Mouse (Mus musculus): ENCODE results near the gene Necap1. TPM values are rescaled to one million over a fixed set of nuclear protein-coding genes. Genes with fewer than 3 reads are reported as not detected.

Gene Necap1
- polyA plus RNA-seq, 1 experiment from 2014 or later, result 63.1 TPM

DNA sequence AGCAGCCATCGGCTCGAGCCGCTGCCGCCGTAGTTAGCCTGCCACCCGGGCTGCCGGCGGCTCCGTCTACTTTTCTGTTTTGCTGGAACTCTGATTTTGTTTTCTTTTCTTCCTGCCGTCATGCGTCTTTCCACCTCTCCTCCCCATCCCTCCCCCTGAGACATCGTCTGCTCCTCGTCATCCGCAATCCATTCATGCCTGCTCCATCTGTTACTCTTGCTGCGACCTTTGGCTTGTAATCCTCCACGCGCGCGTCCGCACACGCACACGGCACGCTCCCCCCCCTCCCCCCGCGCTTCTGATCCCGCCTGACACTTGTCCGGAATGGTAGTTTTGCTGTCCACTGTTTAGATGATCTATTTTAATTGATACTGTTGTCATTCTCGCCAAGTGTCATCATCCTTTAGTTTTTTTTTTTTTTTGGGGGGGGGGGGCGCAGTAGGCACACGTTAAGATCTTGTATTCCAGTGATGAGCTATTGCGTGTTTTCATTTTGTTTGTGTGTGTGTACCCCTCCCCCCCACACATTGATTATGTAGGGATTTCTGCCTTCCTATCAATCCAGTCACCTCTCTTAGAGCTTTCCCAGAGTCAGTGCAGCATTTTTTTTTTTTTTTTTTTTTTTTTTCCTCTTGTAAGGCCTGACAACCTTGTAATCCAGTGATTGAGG is 581 bp downstream of the Necap1 start:
- Histone ChIP-seq H3K27me3 (ENCODE audit: control insufficient read depth, insufficient read depth, low read length) (no peaks in the 10 kb centered on the region), H3K9ac (ENCODE audit: low read length) (peak overlapping the region; percentile 89), H3K4me1 (replicated peaks; ENCODE audit: control insufficient read depth, insufficient read depth, low read length) (peaks cover 4% of the 10 kb centered on the region; the same call in 1 of the 2 replicates), H3K36me3 (ENCODE audit: control insufficient read depth, insufficient read depth, low read length) (no peaks in the 10 kb centered on the region), H3K4me2 (ENCODE audit: low read depth, low read length, severe bottlenecking) (peak overlapping the region; percentile 59), H3K9me3 (ENCODE audit: control insufficient read depth, low read length) (no peaks in the 10 kb centered on the region), H3K27ac (ENCODE audit: low read depth, low read length) (peak overlapping the region; percentile 75), H3K4me3 (ENCODE audit: low read depth, low read length) (peak overlapping the region; percentile 84)
- DNase-seq (ENCODE audit: low spot score) (no peak), ATAC-seq (replicated peaks; ENCODE audit: low FRiP score) (peak; percentile 79)
- under 1% methylated on average over 30 of the region's 31 CpGs for WGBS

DNA sequence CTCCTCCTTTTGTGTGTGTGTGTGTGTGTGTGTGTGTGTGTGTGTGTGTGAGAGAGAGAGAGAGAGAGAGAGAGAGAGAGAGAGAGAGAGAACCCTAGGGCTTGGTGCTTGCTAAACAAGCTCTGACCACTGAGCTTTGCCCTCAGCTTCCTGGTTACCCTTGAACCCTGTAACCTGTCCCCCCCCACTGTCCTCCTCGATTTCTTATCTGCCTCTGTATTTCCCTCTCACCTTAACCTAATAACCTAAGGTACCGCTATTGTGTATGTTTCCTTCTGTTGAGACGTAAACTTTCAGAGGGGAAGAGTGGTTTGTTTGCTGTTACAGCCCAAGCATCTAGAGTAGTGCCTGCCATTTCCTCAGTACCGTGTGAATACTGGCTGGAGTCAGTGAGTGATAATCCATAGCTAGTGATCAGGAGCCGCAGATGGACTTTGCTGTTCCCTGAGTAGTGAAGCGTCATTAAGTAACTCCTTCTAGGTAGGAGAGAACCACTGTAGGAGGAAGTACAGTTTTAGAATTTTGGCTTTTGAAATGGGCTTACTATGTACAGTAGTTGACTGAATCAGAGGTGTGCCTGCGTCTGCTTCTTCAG is 5.0 kb downstream of the Necap1 start:
- H3K36me3 ChIP-seq (ENCODE audit: control insufficient read depth, insufficient read depth, low read length), result peaks cover 15% of the 10 kb centered on the region
- ATAC-seq (replicated peaks; ENCODE audit: low FRiP score) (no peak), DNase-seq (ENCODE audit: low spot score) (no peak)
- no peak overlapping the region for H3K4me3 ChIP-seq (ENCODE audit: low read depth, low read length)
- H3K9me3 ChIP-seq (ENCODE audit: control insufficient read depth, low read length), result no peaks in the 10 kb centered on the region
- no peaks in the 10 kb centered on the region for H3K27me3 ChIP-seq (ENCODE audit: control insufficient read depth, insufficient read depth, low read length)
- H3K4me2 ChIP-seq (ENCODE audit: low read depth, low read length, severe bottlenecking), result no peak overlapping the region
- H3K4me1 ChIP-seq (replicated peaks; ENCODE audit: control insufficient read depth, insufficient read depth, low read length), result peaks cover 4% of the 10 kb centered on the region; the same call in 1 of the 2 replicates
- no peak overlapping the region for H3K27ac ChIP-seq (ENCODE audit: low read depth, low read length)
- no peak overlapping the region for H3K9ac ChIP-seq (ENCODE audit: low read length)
- WGBS, result 95% methylated on average over 7 of the region's 7 CpGs

DNA sequence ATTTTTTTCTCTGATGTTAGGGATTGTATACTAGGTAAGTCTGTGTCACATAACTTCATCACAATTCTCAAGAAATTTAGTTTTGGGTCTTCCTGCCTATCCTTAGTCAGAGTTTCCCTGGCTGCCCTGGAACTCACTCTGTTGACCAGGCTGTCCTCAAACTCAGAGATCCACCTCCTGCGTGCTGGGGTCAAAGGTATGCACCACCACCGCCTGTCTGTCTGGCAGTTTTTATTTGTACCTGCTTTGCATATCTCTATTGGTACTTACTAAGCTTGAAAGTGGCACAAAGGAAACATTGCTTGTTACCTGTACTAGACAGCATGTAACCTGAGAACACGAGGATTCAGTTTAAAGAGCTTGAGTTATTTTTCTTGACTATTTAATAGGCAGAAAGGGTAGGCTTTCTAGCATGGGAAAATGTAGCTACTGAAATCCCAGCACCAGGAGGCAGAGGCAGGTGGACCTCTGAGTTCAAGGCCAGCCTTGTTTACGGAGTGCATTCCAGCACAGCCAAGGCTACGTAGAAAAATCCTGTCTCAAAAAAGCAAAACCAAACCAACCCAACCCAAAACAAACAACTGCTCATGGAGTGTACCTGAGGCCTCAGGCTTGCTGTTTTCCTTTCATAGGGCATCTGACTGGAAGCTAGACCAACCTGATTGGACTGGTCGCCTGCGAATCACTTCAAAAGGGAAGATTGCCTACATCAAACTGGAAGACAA is 5.7 kb downstream of the Necap1 start:
- no peak for ATAC-seq (replicated peaks; ENCODE audit: low FRiP score)

DNA sequence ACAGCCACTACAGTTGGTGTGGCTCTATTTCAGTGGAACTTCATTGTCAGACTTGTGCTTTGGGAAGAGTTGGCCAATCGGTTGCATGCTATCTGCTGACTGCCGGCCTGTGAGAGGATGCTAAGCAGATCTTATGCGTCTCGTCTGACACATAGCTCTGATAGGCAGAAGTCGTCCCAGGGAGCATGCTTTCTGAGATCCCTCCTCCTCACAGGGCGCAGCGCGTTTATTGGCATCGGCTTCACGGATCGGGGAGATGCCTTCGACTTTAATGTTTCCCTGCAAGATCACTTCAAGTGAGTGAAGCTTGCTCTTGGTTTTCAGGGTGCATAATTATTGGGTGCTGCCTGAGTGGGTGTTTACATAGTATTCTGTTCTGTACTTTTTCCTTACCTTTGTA is 7.0 kb downstream of the Necap1 start:
- WGBS, result 95% methylated on average over 12 of the region's 12 CpGs
- no peak overlapping the region for H3K4me2 ChIP-seq (ENCODE audit: low read depth, low read length, severe bottlenecking)
- H3K4me1 ChIP-seq (replicated peaks; ENCODE audit: control insufficient read depth, insufficient read depth, low read length), result no peaks in the 10 kb centered on the region
- no peak overlapping the region for H3K4me3 ChIP-seq (ENCODE audit: low read depth, low read length)
- no peak overlapping the region for H3K27ac ChIP-seq (ENCODE audit: low read depth, low read length)
- no peaks in the 10 kb centered on the region for H3K27me3 ChIP-seq (ENCODE audit: control insufficient read depth, insufficient read depth, low read length)
- peaks cover 17% of the 10 kb centered on the region for H3K36me3 ChIP-seq (ENCODE audit: control insufficient read depth, insufficient read depth, low read length)
- no peaks in the 10 kb centered on the region for H3K9me3 ChIP-seq (ENCODE audit: control insufficient read depth, low read length)
- H3K9ac ChIP-seq (ENCODE audit: low read length), result no peak overlapping the region
- no peak for DNase-seq (ENCODE audit: low spot score)
- no peak for ATAC-seq (replicated peaks; ENCODE audit: low FRiP score)

More for the DNA sequence above, 5.7 kb downstream of the Necap1 start:
- H3K9ac ChIP-seq (ENCODE audit: low read length), result no peak overlapping the region
- H3K4me1 ChIP-seq (replicated peaks; ENCODE audit: control insufficient read depth, insufficient read depth, low read length), result peaks cover 4% of the 10 kb centered on the region; the same call in 1 of the 2 replicates
- no peak overlapping the region for H3K4me2 ChIP-seq (ENCODE audit: low read depth, low read length, severe bottlenecking)
- H3K9me3 ChIP-seq (ENCODE audit: control insufficient read depth, low read length), result no peaks in the 10 kb centered on the region
- 92% methylated on average over 7 of the region's 7 CpGs for WGBS
- peaks cover 17% of the 10 kb centered on the region for H3K36me3 ChIP-seq (ENCODE audit: control insufficient read depth, insufficient read depth, low read length)
- no peak overlapping the region for H3K27ac ChIP-seq (ENCODE audit: low read depth, low read length)
- H3K27me3 ChIP-seq (ENCODE audit: control insufficient read depth, insufficient read depth, low read length), result no peaks in the 10 kb centered on the region
- no peak for DNase-seq (ENCODE audit: low spot score)
- no peak overlapping the region for H3K4me3 ChIP-seq (ENCODE audit: low read depth, low read length)

DNA sequence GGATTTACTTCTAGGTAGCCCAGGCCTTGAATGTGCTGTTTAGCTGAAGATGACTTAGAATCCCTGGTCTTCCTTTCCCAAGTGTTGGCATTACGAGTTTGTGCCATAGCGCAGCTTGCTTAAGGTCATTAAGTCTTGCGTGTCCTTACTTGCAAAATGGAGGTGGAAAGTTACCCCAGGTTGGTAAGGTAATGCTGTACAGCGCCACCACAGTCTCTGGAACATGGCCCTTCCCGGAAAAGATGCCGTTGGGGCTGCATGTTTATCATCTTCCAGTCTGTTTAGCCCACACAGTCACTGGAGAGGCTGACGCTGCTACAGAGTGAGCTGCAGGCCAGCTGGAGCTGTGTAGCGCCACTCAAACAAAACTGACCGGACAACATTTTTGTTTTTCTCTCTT is 9.3 kb downstream of the Necap1 start:
- H3K27me3 ChIP-seq (ENCODE audit: control insufficient read depth, insufficient read depth, low read length), result no peaks in the 10 kb centered on the region
- peaks cover 22% of the 10 kb centered on the region for H3K36me3 ChIP-seq (ENCODE audit: control insufficient read depth, insufficient read depth, low read length)
- no peak overlapping the region for H3K4me2 ChIP-seq (ENCODE audit: low read depth, low read length, severe bottlenecking)
- no peaks in the 10 kb centered on the region for H3K9me3 ChIP-seq (ENCODE audit: control insufficient read depth, low read length)
- H3K4me3 ChIP-seq (ENCODE audit: low read depth, low read length), result no peak overlapping the region
- no peak overlapping the region for H3K9ac ChIP-seq (ENCODE audit: low read length)
- WGBS, result 94% methylated on average over 9 of the region's 9 CpGs
- no peaks in the 10 kb centered on the region for H3K4me1 ChIP-seq (replicated peaks; ENCODE audit: control insufficient read depth, insufficient read depth, low read length)
- DNase-seq (ENCODE audit: low spot score) (no peak), ATAC-seq (replicated peaks; ENCODE audit: low FRiP score) (no peak)
- no peak overlapping the region for H3K27ac ChIP-seq (ENCODE audit: low read depth, low read length)

DNA sequence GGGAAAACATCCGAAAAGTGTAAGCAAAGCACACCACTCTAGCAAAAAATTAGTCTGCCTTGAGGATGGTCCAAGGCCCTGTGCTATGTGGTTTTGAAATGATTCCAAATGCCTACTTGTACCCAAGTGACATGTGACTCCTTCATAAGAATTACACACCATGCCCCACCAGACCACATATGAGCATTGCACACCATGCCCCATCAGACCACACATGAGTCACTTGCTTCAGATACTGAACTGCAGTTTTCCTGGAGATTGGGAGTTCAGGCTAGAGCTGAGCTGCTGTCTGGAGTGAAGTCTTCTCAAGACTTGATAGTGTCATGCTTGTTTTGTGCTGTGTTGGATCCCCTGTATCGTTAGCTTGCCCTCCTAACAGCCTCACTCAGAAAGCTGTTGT is 15.3 kb downstream of the Necap1 start:
- no peak for DNase-seq (ENCODE audit: low spot score)
- Histone ChIP-seq H3K27me3 (ENCODE audit: control insufficient read depth, insufficient read depth, low read length) (no peaks in the 10 kb centered on the region), H3K4me2 (ENCODE audit: low read depth, low read length, severe bottlenecking) (no peak overlapping the region), H3K9me3 (ENCODE audit: control insufficient read depth, low read length) (no peaks in the 10 kb centered on the region), H3K4me3 (ENCODE audit: low read depth, low read length) (no peak overlapping the region), H3K4me1 (replicated peaks; ENCODE audit: control insufficient read depth, insufficient read depth, low read length) (no peaks in the 10 kb centered on the region), H3K36me3 (ENCODE audit: control insufficient read depth, insufficient read depth, low read length) (peaks cover 6% of the 10 kb centered on the region; the same call in 1 of the 2 replicates), H3K9ac (ENCODE audit: low read length) (no peak overlapping the region), H3K27ac (ENCODE audit: low read depth, low read length) (no peak overlapping the region)
- ATAC-seq (replicated peaks; ENCODE audit: low FRiP score), result 0 out of 2 replicates have a peak, but pooled peaks have one; percentile 28
- 96% methylated on average over 2 of the region's 2 CpGs for WGBS

DNA sequence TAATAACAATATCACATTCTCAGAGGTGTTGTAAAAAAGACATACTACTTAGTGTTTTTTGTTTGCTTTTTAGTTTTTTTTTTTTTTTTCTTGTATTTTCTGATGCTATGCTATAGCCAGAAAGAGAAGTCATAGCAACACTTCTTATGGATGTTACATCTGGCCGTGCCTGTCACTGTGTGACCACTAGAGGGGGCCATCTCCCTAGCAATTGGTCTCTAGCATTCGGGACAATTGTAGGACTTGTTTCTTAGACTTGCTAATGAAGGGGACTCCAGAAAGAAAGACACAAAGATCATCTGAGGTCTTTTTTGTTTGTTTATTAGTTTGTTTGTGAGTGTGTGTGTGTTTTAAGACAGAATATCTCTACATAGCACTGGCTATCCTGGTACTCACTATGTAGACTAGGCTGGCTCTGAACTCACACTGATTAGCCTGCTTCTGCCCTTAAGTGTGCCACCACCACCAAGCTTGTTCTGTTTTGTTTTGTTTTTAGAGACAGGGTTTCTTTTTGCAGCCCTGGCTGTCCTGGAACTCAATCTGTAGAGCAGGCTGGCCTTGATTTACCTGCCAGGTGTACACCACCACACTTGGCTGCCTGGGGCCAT is 18.3 kb downstream of the Necap1 start:
- H3K9me3 ChIP-seq (ENCODE audit: control insufficient read depth, low read length), result no peaks in the 10 kb centered on the region

DNA sequence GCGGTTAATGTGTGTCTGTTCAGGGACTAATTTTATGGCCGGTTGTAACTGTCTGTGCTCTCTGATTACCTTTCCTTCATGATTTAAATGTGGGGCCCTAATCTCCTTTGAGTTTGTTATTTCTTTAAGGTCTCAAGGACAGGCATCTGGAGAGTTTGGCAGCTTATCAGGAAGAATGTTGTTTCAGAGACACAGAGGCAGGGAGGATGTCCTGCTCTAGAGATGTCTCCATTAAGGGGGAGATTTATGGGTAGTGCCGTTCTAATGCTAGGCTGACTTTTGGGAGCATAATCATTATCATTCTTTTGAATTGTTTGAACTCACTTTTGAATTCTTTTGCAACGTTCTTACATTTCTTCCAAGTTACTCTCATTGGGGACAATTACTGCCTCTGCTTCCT is 45.6 kb downstream of the Necap1 start:
- Histone ChIP-seq H3K9ac (ENCODE audit: low read length) (no peak overlapping the region), H3K4me2 (ENCODE audit: low read depth, low read length, severe bottlenecking) (no peak overlapping the region), H3K36me3 (ENCODE audit: control insufficient read depth, insufficient read depth, low read length) (no peaks in the 10 kb centered on the region), H3K9me3 (ENCODE audit: control insufficient read depth, low read length) (no peaks in the 10 kb centered on the region), H3K27ac (ENCODE audit: low read depth, low read length) (no peak overlapping the region), H3K4me1 (replicated peaks; ENCODE audit: control insufficient read depth, insufficient read depth, low read length) (no peaks in the 10 kb centered on the region), H3K4me3 (ENCODE audit: low read depth, low read length) (no peak overlapping the region), H3K27me3 (ENCODE audit: control insufficient read depth, insufficient read depth, low read length) (no peaks in the 10 kb centered on the region)
- ATAC-seq (replicated peaks; ENCODE audit: low FRiP score) (no peak), DNase-seq (ENCODE audit: low spot score) (no peak)
- WGBS, result 80% methylated on average over 4 of the region's 4 CpGs

More for the DNA sequence above, 18.3 kb downstream of the Necap1 start:
- no peaks in the 10 kb centered on the region for H3K27me3 ChIP-seq (ENCODE audit: control insufficient read depth, insufficient read depth, low read length)
- WGBS, result 17% methylated on average over 2 of the region's 2 CpGs
- ATAC-seq (replicated peaks; ENCODE audit: low FRiP score) (peak; percentile 56; the same call in 1 of the 2 replicates), DNase-seq (ENCODE audit: low spot score) (peak; percentile 72)
- H3K4me2 ChIP-seq (ENCODE audit: low read depth, low read length, severe bottlenecking), result no peak overlapping the region
- no peak overlapping the region for H3K27ac ChIP-seq (ENCODE audit: low read depth, low read length)
- H3K4me1 ChIP-seq (replicated peaks; ENCODE audit: control insufficient read depth, insufficient read depth, low read length), result no peaks in the 10 kb centered on the region
- H3K4me3 ChIP-seq (ENCODE audit: low read depth, low read length), result no peak overlapping the region
- peaks cover 6% of the 10 kb centered on the region; the same call in 1 of the 2 replicates for H3K36me3 ChIP-seq (ENCODE audit: control insufficient read depth, insufficient read depth, low read length)
- no peak overlapping the region for H3K9ac ChIP-seq (ENCODE audit: low read length)
